Mouse (Mus musculus) adrenal gland, adult (tissue): ENCODE data around the gene Usp12.
"Not testable (repeated sequence)": the region's sequence is repeated elsewhere in the genome, so short reads cannot be mapped to it uniquely, and the experiment has no call there.

Experiments
- DNase-seq, 2 experiments: peaks; one replicate each; pipeline ENCODE4 v3.0.0; 2022 to 2023; ENCODE audit warnings: low spot score in 1 of 2; ENCODE audit not compliant: inconsistent age in 2 of 2

Gene Usp12

GRCm38 (mm10) chr5:146750958-146751357 lies 43.8 kb downstream of the Usp12 start:
- DNase-seq, result no peak

DNA sequence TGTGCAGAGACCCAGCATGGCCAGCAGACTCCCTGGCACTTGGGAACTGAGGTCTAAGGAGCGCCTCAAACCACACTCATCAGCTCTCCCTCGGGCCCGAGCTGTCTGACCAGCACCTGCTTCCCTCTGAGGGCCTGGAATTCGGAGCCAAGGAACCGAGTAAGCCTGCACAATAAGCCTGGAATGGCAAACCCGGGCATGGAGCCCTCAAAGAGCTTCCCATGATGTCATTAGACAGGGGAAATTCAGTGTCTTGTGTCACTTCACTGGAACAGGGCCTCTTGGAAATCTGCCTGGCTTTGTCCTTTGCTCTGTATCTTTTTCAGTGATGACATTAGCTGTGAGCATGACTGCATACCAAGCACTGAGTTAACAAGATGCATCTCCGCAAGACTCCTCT lies 44.5 kb downstream of the Usp12 start:
- no peak for DNase-seq

DNA sequence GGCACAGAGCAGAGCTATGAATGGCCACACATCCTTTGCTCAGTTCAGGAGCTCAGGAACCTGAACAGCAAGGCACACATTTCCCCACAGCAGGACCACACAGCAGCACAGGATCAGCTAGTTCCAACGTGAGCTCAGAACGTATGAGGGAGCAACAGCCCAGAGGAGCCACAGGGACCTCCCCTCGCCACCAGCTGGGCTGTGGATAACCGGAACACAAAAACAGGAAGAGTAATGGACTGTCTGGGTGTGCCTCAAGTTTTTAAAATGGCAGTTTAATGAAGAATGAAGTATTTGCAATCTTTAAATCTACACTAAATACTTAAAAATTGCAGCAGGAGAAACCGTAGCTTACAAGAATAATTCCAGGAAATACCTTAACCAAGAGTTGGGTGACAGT lies 44.9 kb downstream of the Usp12 start:
- DNase-seq, result no peak

DNA sequence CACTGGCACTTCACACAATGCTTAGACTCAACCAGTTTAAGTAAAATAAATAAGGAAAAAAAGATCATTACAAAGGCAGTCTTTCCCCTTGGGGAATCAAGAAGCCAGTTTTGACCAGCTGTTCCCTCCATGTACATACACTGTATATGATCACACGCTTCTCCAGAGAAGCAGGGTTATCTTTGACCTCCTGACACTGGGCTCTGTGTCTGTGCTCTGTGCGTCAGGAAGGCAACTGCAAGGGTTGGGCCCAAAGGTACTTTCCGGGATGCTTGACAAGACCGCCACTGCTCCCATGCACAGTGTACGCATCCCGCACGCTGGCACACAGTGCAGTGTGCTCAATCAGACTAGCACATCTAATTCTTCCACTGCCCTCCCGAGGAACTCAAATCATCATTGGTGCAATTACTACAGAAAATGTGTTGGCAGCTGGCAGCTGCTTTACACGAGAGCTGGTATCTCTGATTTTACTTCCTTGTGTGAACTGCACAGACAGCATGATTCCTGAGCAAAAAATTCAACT lies 57.8 kb downstream of the Usp12 start:
- no peak for DNase-seq

DNA sequence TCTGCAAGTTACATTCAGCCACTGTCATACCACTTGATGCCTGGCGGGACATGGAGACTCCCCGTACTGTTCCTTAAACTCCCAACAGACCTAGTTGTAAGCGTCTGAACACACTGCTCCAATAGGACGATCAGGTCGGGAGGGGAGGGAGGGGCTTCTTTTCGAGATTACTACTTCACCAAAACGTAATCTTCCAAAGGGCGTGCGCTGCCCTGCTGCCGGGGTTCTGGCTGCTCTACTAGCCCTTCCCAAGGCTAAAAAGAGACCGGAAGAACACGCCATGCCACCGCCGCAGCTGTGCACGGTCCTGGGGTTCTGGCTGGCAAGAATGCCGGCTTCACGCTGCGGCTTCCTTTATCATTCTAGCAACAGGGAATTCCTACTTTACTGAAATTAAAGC lies 58.5 kb downstream of the Usp12 start:
- DNase-seq, result no peak

GRCm38 (mm10) chr5:146735054-146735453 lies 59.8 kb downstream of the Usp12 start:
- not testable (repeated sequence) for DNase-seq

- no peak for DNase-seq
These were observed 60.7 kb downstream of the Usp12 start for GRCm38 (mm10) chr5:146733888-146734640.

- DNase-seq, result no peak
These were observed 61.4 kb downstream of the Usp12 start for GRCm38 (mm10) chr5:146733372-146733771.

DNA sequence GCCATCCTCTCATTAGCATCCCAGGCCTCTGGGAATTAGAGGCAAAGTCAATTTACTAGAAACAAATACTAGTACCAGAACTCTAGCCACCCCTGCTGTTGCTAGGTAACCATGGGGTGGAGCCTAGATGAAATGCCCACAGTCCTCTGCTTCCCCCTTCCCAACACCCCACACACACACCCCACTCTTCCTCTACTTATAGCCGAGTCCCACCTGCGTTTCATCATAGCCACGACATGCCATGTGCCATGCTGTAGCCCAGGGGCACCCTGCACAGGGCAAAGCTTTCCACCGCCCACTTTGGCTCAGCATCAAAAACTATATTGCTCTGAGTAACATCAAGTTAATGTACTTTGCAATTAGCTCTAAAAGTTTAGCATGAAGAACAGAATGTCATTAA lies 67.8 kb downstream of the Usp12 start:
- no peak for DNase-seq

DNA sequence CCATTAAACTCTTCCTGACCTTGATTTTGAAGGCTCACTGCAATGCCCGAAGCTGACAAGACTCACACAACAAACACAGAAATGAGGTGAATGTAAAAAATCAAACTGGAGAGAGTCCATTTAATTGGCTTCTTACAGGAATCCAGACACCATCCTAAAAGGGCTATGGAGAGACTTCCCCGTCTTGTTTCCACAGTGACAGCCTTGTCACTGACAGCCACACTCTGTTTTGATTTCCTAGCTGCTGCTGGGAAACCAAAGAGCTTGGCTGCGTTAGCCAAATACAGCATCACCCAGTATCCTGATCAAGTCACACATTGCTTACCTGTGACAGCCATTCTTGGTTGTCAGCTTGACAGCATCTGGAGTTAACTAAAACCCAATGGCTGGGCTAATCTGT lies 69.8 kb downstream of the Usp12 start:
- DNase-seq, result no peak

DNA sequence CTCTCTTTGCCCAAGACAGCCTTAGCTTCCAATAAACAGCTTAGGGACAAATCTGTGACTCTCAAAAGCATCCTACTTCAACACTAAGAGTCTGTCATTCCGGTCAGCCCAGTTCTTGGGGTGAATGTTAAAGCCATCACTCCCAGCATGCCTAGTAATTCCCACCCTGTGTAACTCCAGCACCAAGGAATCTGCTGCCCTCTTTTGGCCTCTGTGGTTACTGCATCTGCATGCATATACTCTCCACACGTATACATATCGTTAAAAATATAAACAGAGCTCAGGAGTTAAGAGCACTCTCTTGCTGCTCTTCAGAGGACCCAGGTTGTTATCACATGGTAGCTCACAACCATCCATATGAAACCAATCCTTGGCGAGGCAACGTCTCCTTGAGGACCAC lies 71.4 kb downstream of the Usp12 start:
- DNase-seq, result no peak

GRCm38 (mm10) chr5:146722226-146722625 lies 72.6 kb downstream of the Usp12 start:
- no peak for DNase-seq

GRCm38 (mm10) chr5:146719584-146720356 lies 75.0 kb downstream of the Usp12 start:
- no peak for DNase-seq

- no peak for DNase-seq
These were observed 81.0 kb downstream of the Usp12 start for GRCm38 (mm10) chr5:146713836-146714235.

GRCm38 (mm10) chr5:146713088-146713487 lies 81.7 kb downstream of the Usp12 start:
- DNase-seq, result no peak

- DNase-seq, result no peak
These were observed 82.4 kb downstream of the Usp12 start for GRCm38 (mm10) chr5:146712282-146712918.

GRCm38 (mm10) chr5:146709361-146709760 lies 85.4 kb downstream of the Usp12 start:
- no peak for DNase-seq

- peak; percentile 82 to 97 for DNase-seq
These were observed 88.9 kb downstream of the Usp12 start for GRCm38 (mm10) chr5:146705815-146706408.

DNA sequence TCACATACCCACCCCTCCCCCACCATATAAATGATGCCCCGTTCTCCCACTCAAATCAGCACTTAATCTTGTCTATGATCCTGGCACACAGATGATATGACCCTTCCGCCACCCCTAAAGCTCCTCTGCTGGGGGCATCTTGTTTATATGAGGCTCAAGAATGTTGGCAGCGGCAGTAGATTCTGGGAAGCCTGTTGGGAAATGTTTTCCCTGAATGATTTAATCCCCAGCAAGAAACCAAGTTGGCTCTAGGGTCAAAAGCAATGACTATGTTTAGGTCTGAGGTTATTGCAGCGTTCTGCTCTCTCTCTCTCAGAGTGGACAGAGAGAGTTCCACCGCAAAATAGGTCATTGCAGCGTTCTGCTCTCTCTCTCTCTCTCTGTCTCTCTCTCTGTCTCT lies 89.4 kb downstream of the Usp12 start:
- no peak for DNase-seq

DNA sequence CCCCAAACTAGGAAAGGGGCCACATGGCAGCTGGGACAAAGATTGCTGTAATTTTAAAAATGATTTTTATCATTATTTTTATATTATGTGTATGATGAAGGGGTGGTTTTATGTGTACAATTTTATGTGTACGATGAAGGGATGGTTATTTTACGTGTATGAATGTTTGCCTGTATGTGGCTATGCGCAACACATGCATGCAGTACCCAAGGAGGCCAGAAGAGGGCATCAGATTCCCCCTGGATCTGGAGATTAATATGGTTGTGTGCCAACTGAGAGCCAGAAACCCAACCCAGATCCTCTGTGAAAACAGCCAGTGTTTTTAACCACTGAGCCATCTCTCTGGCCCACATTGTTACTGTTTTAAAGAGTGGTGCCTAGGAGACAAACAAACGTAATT lies 90.6 kb downstream of the Usp12 start:
- DNase-seq, result no peak

DNA sequence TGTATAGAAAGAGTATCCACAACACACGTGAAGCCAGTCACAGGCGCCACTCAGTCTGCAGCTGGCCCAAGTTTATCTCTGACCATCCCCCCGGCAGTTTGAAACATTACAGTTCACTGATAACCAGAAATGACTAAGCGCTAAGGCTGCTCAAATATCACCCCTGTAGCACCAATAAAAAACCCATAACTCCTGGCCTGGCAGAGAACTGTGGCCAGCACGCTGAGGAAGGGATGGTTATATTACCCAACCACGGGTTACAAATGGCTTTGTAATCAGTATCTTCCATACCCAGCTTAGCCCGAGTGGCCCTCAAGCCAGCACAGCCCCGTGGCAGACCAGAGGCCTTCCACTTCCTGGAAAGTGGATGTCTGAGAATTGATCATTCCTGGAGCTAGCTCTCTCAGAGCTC lies 91.1 kb downstream of the Usp12 start:
- DNase-seq, result peak; percentile 27 to 80
